Mouse (Mus musculus) megakaryocyte, adult 5-6 weeks (primary cell): ENCODE data around the gene Cmc1. TPM values are rescaled to one million over a fixed set of nuclear protein-coding genes. Genes with fewer than 3 reads are reported as not detected.

ENCODE experiments used
- ATAC-seq: 2 replicates; pipeline ENCODE4 v1.8.0; 2016; ENCODE audit warnings: mild to moderate bottlenecking, inconsistent platforms; ENCODE audit not compliant: poor library complexity, severe bottlenecking
- total RNA-seq, 2 experiments: library from RNA; stranded (forward) in 1 of 2; stranded (reverse) in 1 of 2; fragments of 153-499, 151-499 nt in 1 of 2; fragments of 221-1000, 200-1000 nt in 1 of 2; gene quantifications; 2 replicates each; pipeline versions ENCODE4 v1.2.3 to v1.2.4; 2015 to 2017

Gene Cmc1
- total RNA-seq, 2 experiments from 2014 or later = 41.7 to 55.2 TPM

GRCm38 (mm10) chr9:118040218-118041021 is 109.6 kb downstream of the Cmc1 start, which contains the start of gene Azi2:
Gene Azi2 (plus strand): TSS chr9:118040499.
- peak; percentile 89 for ATAC-seq

GRCm38 (mm10) chr9:118034990-118035389 is 115.0 kb downstream of the Cmc1 start:
- no peak for ATAC-seq

- ATAC-seq = no peak
Observed at GRCm38 (mm10) chr9:118031694-118032093, 118.3 kb downstream of the Cmc1 start.

- ATAC-seq = no peak
Observed at GRCm38 (mm10) chr9:118030252-118030651, 119.7 kb downstream of the Cmc1 start.

- ATAC-seq = no peak
Observed at GRCm38 (mm10) chr9:118029490-118029889, 120.5 kb downstream of the Cmc1 start.

GRCm38 (mm10) chr9:118024966-118025365 is 125.0 kb downstream of the Cmc1 start:
- ATAC-seq = no peak

Other genes starting within 250 kb of the Cmc1 start
- gene Azi2, start 109.7 kb downstream of the Cmc1 start, total RNA-seq (2015) = 90.0 and 93.6 TPM in 2 replicates
- 75.7 and 79.5 TPM in 2 replicates for gene Azi2, start 109.7 kb downstream of the Cmc1 start, total RNA-seq (2017)